Mouse (Mus musculus): Measurements from ENCODE around the gene Zc3h12d. TPM values are rescaled to one million over a fixed set of nuclear protein-coding genes. Genes with fewer than 3 reads are reported as not detected.
"Not testable (repeated sequence)": the region's sequence is repeated elsewhere in the genome, so short reads cannot be mapped to it uniquely, and the experiment has no call there.

The Zc3h12d gene
- total RNA-seq, 4 experiments from 2014 or later = 0.12 to 0.25 (median 0.23) TPM; not detected in 1

- DNase-seq (ENCODE audit: low spot score in 2 of 2) = peak in 1 of 2 experiments; percentile 55
Observed at GRCm38 (mm10) chr10:7870571-7871315, 38.5 kb downstream of the Zc3h12d start.

GRCm38 (mm10) chr10:7871381-7872020 lies 39.2 kb downstream of the Zc3h12d start:
- DNase-seq (ENCODE audit: low spot score in 2 of 2) = no peak

GRCm38 (mm10) chr10:7874194-7874593 lies 41.9 kb downstream of the Zc3h12d start:
- DNase-seq (ENCODE audit: low spot score in 2 of 2) = no peak

GRCm38 (mm10) chr10:7880283-7880682 lies 48.0 kb downstream of the Zc3h12d start:
- DNase-seq (ENCODE audit: low spot score in 2 of 2) = not testable (repeated sequence)

GRCm38 (mm10) chr10:7881971-7882370 lies 49.7 kb downstream of the Zc3h12d start:
- no peak for DNase-seq (ENCODE audit: low spot score in 2 of 2)

- DNase-seq (ENCODE audit: low spot score in 2 of 2) = peak; percentile 43 to 53
Observed at GRCm38 (mm10) chr10:7883524-7883923, 51.3 kb downstream of the Zc3h12d start.

- no peak for DNase-seq (ENCODE audit: low spot score in 2 of 2)
Observed at GRCm38 (mm10) chr10:7888256-7888868, 56.1 kb downstream of the Zc3h12d start.

GRCm38 (mm10) chr10:7900719-7901627 lies 68.7 kb downstream of the Zc3h12d start:
- DNase-seq (ENCODE audit: low spot score in 2 of 2) = peak in 1 of 2 experiments; percentile 61

GRCm38 (mm10) chr10:7904157-7904556 lies 71.9 kb downstream of the Zc3h12d start:
- DNase-seq (ENCODE audit: low spot score in 2 of 2) = no peak

- DNase-seq (ENCODE audit: low spot score in 2 of 2) = no peak
Observed at GRCm38 (mm10) chr10:7907151-7907550, 74.9 kb downstream of the Zc3h12d start.

GRCm38 (mm10) chr10:7911268-7911667 lies 79.0 kb downstream of the Zc3h12d start:
- no peak for DNase-seq (ENCODE audit: low spot score in 2 of 2)

Small RNAs within 50 kb of the gene (microRNA-seq; reads per million reads assigned to microRNA genes)
- 0 reads per million in 2 experiments for gene Mir5104

Other genes starting within 250 kb of the Zc3h12d start
- 100 to 1,000 TPM; 133 to 153 (median 140) TPM for gene Lrp11, start 242.7 kb upstream of the Zc3h12d start, total RNA-seq (2022)
- gene Nup43, start 165.0 kb upstream of the Zc3h12d start, total RNA-seq (2022) = 1 to 10 TPM; 6.3 to 7.3 (median 6.9) TPM
- gene Pcmt1, start 151.3 kb upstream of the Zc3h12d start, total RNA-seq (2022) = 100 to 1,000 TPM; 193 to 200 (median 195) TPM
- 10 to 100 TPM; 28.9 to 33.0 (median 31.6) TPM for gene Lats1, start 151.3 kb upstream of the Zc3h12d start, total RNA-seq (2022)
- 10 to 100 TPM; 13.7 to 15.5 (median 14.5) TPM for gene Katna1, start 106.5 kb upstream of the Zc3h12d start, total RNA-seq (2022)
- 10 to 100 TPM; 15.0 to 24.4 (median 17.5) TPM for gene Ginm1, start 39.6 kb upstream of the Zc3h12d start, total RNA-seq (2022)
- 10 to 100 TPM; 28.9 to 31.2 (median 29.8) TPM for gene Ppil4, start 39.6 kb upstream of the Zc3h12d start, total RNA-seq (2022)
- 10 to 100 TPM; 56.0 to 59.9 (median 57.3) TPM for gene Tab2, start 123.8 kb downstream of the Zc3h12d start, total RNA-seq (2022)

Measured in left cerebral cortex, adult 8-10 months (tissue).